Mouse (Mus musculus) T-helper 1 cell (primary cell): ENCODE data around the gene Zdhhc13.

Experiments
- in situ Hi-C: fragments of 300-600 bp; cut with MboI, MseI; formaldehyde crosslinking; loops from one replicate; pipeline ENCODE4 v1.15.1; 2025; ENCODE audit warnings: high pct_unique_total_duplicates

Zdhhc13 gene

GRCm38 (mm10) chr7:48784773-48785523, 3.9 kb upstream of the Zdhhc13 start:
- in situ Hi-C loops, result no loop called here

GRCm38 (mm10) chr7:48788348-48788747, 455 bp upstream of the Zdhhc13 start:
- in situ Hi-C loops, result no loop called here

GRCm38 (mm10) chr7:48790117-48790516, 1.3 kb downstream of the Zdhhc13 start:
- in situ Hi-C loops, result no loop called here

GRCm38 (mm10) chr7:48791412-48791811, 2.6 kb downstream of the Zdhhc13 start:
- in situ Hi-C loops, result no loop called here

- in situ Hi-C loops, result loop anchor here (5.0 kb wide), 2 partner anchors 72 to 1878 kb away; partner anchors contain the start of gene Tsg101
Observed at GRCm38 (mm10) chr7:48795130-48795529, 6.3 kb downstream of the Zdhhc13 start.

GRCm38 (mm10) chr7:48803381-48803780, 14.6 kb downstream of the Zdhhc13 start:
- in situ Hi-C loops, result no loop called here

GRCm38 (mm10) chr7:48806587-48806986, 17.8 kb downstream of the Zdhhc13 start:
- in situ Hi-C loops, result no loop called here

- in situ Hi-C loops, result no loop called here
Observed at GRCm38 (mm10) chr7:48810652-48811051, 21.8 kb downstream of the Zdhhc13 start.

- in situ Hi-C loops, result no loop called here
Observed at GRCm38 (mm10) chr7:48812358-48812757, 23.6 kb downstream of the Zdhhc13 start.

GRCm38 (mm10) chr7:48813594-48813993, 24.8 kb downstream of the Zdhhc13 start:
- in situ Hi-C loops, result no loop called here

GRCm38 (mm10) chr7:48821654-48822053, 32.9 kb downstream of the Zdhhc13 start:
- in situ Hi-C loops, result no loop called here

GRCm38 (mm10) chr7:48823621-48824020, 34.8 kb downstream of the Zdhhc13 start:
- in situ Hi-C loops, result no loop called here

- in situ Hi-C loops, result no loop called here
Observed at GRCm38 (mm10) chr7:48824671-48825070, 35.9 kb downstream of the Zdhhc13 start.

GRCm38 (mm10) chr7:48825170-48825569, 36.4 kb downstream of the Zdhhc13 start:
- in situ Hi-C loops, result no loop called here

- in situ Hi-C loops, result no loop called here
Observed at GRCm38 (mm10) chr7:48829177-48829910, 40.5 kb downstream of the Zdhhc13 start.

- in situ Hi-C loops, result no loop called here
Observed at GRCm38 (mm10) chr7:48830395-48830794, 41.6 kb downstream of the Zdhhc13 start.

- in situ Hi-C loops, result no loop called here
Observed at GRCm38 (mm10) chr7:48832735-48833134, 43.9 kb downstream of the Zdhhc13 start.

GRCm38 (mm10) chr7:48834371-48834970, 45.7 kb downstream of the Zdhhc13 start:
- in situ Hi-C loops, result no loop called here

- in situ Hi-C loops, result no loop called here
Observed at GRCm38 (mm10) chr7:48834989-48835626, 46.3 kb downstream of the Zdhhc13 start.

- in situ Hi-C loops, result no loop called here
Observed at GRCm38 (mm10) chr7:48836949-48837348, 48.1 kb downstream of the Zdhhc13 start.

- in situ Hi-C loops, result no loop called here
Observed at GRCm38 (mm10) chr7:48838434-48838833, 49.6 kb downstream of the Zdhhc13 start.

GRCm38 (mm10) chr7:48840545-48840944, 51.7 kb downstream of the Zdhhc13 start:
- in situ Hi-C loops, result no loop called here
